Mouse (Mus musculus) olfactory bulb, adult 2 months (tissue): Measurements from ENCODE around the gene Pira2.
"Not testable (repeated sequence)": the region's sequence is repeated elsewhere in the genome, so short reads cannot be mapped to it uniquely, and the experiment has no call there.

Source experiments
- CTCF ChIP-seq: fragments of 200-500 bp; IDR thresholded peaks from 2 replicates; pipeline ENCODE4 v1.5.1; 2012; ENCODE audit warnings: low read depth, mild to moderate bottlenecking, low read length, moderate library complexity; ENCODE audit not compliant: insufficient read depth
- POLR2A ChIP-seq: fragments of 200-500 bp; IDR thresholded peaks from 2 replicates; pipeline ENCODE4 v1.6.1; 2012; ENCODE audit warnings: mild to moderate bottlenecking, low read depth, low read length, moderate library complexity; ENCODE audit not compliant: insufficient read depth

- TF ChIP-seq CTCF, POLR2A: not testable (repeated sequence)
Observed at GRCm38 (mm10) chr7:3830633-3831032, 14.2 kb downstream of the Pira2 start.
